Mouse (Mus musculus) liver, embryonic 12.5 days (tissue): ENCODE data around the gene Ntm. TPM values are rescaled to one million over a fixed set of nuclear protein-coding genes. Genes with fewer than 3 reads are reported as not detected.

ENCODE experiments used
- ATAC-seq: fragments of 200-750 bp; cut with Nextera tagmentation; 2 replicates; pipeline ENCODE4 v1.8.0; 2017; ENCODE audit warnings: moderate number of reproducible peaks, mild to moderate bottlenecking, moderate library complexity
- H3K27ac ChIP-seq: fragments of 300-500 bp; sonication (generic); 2 replicates; pipeline ENCODE4 v1.5.1; 2016; ENCODE audit warnings: mild to moderate bottlenecking
- H3K27me3 ChIP-seq: fragments of 300-500 bp; sonication (generic); replicated peaks from 2 replicates; pipeline ENCODE4 v1.6.1; 2016; ENCODE audit warnings: mild to moderate bottlenecking, moderate library complexity
- H3K36me3 ChIP-seq: fragments of 300-500 bp; sonication (generic); 2 replicates; pipeline ENCODE4 v1.6.1; 2016; ENCODE audit warnings: mild to moderate bottlenecking, moderate library complexity
- H3K4me1 ChIP-seq: fragments of 300-500 bp; sonication (generic); 2 replicates; pipeline ENCODE4 v1.6.1; 2016
- H3K4me2 ChIP-seq: fragments of 300-500 bp; sonication (generic); 2 replicates; pipeline ENCODE4 v1.6.1; 2016; ENCODE audit warnings: mild to moderate bottlenecking, moderate library complexity
- H3K4me3 ChIP-seq: fragments of 300-500 bp; sonication (generic); 2 replicates; pipeline ENCODE4 v1.5.1; 2016; ENCODE audit warnings: mild to moderate bottlenecking, moderate library complexity
- H3K9ac ChIP-seq: fragments of 300-500 bp; sonication (generic); 2 replicates; pipeline ENCODE4 v1.6.1; 2016; ENCODE audit warnings: mild to moderate bottlenecking, moderate library complexity
- H3K9me3 ChIP-seq: fragments of 300-500 bp; sonication (generic); replicated peaks from 2 replicates; pipeline ENCODE4 v1.6.1; 2016; ENCODE audit warnings: mild to moderate bottlenecking, moderate library complexity
- WGBS: fragments of 180-500 bp; shearing (Covaris S2); methylation state at CpG from one replicate; pipeline ENCODE4 v1.1.7; 2016; ENCODE audit not compliant: insufficient replicate concordance; 5-methylcytosine and 5-hydroxymethylcytosine counted together
- polyA plus RNA-seq: library from polyadenylated mRNA; unstranded; fragments of >200 nt; fragmentation: Nextera tagmentation; extraction: Ambion mirVana; gene quantifications from 2 replicates; pipeline ENCODE4 v1.2.1, GENCODE M21; 2016

Gene Ntm
- polyA plus RNA-seq, 1 experiment from 2014 or later, result 1.7 TPM

GRCm38 (mm10) chr9:29827240-29827660 lies 135.7 kb downstream of the Ntm start:
- Histone ChIP-seq H3K27me3 (no peaks in the 10 kb centered on the region), H3K36me3 (no peaks in the 10 kb centered on the region), H3K9me3 (no peaks in the 10 kb centered on the region), H3K9ac (no peak overlapping the region), H3K27ac (no peak overlapping the region), H3K4me3 (no peak overlapping the region), H3K4me2 (no peak overlapping the region), H3K4me1 (no peaks in the 10 kb centered on the region)
- 30% methylated on average over 5 of the region's 5 CpGs for WGBS
- ATAC-seq, result no peak

GRCm38 (mm10) chr9:29825236-29825635 lies 137.7 kb downstream of the Ntm start:
- H3K27ac ChIP-seq, result no peak overlapping the region
- H3K4me3 ChIP-seq, result no peak overlapping the region
- 73% methylated on average over 5 of the region's 5 CpGs for WGBS

GRCm38 (mm10) chr9:29823716-29824115 lies 139.2 kb downstream of the Ntm start:
- H3K4me1 ChIP-seq, result no peaks in the 10 kb centered on the region
- H3K36me3 ChIP-seq, result no peaks in the 10 kb centered on the region
- WGBS, result 72% methylated on average over 4 of the region's 4 CpGs
- no peak for ATAC-seq
- no peak overlapping the region for H3K27ac ChIP-seq
- no peak overlapping the region for H3K9ac ChIP-seq
- H3K9me3 ChIP-seq, result no peaks in the 10 kb centered on the region
- H3K4me3 ChIP-seq, result no peak overlapping the region
- no peaks in the 10 kb centered on the region for H3K27me3 ChIP-seq
- H3K4me2 ChIP-seq, result no peak overlapping the region

More at GRCm38 (mm10) chr9:29825236-29825635, 137.7 kb downstream of the Ntm start:
- H3K36me3 ChIP-seq, result no peaks in the 10 kb centered on the region
- no peak for ATAC-seq
- no peak overlapping the region for H3K9ac ChIP-seq
- no peaks in the 10 kb centered on the region for H3K27me3 ChIP-seq
- H3K4me2 ChIP-seq, result no peak overlapping the region
- no peaks in the 10 kb centered on the region for H3K9me3 ChIP-seq
- no peaks in the 10 kb centered on the region for H3K4me1 ChIP-seq

GRCm38 (mm10) chr9:29812685-29813084 lies 150.3 kb downstream of the Ntm start:
- no peak overlapping the region for H3K9ac ChIP-seq
- no peak for ATAC-seq
- H3K4me3 ChIP-seq, result no peak overlapping the region
- WGBS, result 65% methylated on average over 5 of the region's 5 CpGs
- no peaks in the 10 kb centered on the region for H3K36me3 ChIP-seq
- H3K4me2 ChIP-seq, result no peak overlapping the region
- no peak overlapping the region for H3K27ac ChIP-seq
- H3K9me3 ChIP-seq, result no peaks in the 10 kb centered on the region
- H3K27me3 ChIP-seq, result no peaks in the 10 kb centered on the region
- no peaks in the 10 kb centered on the region for H3K4me1 ChIP-seq

DNA sequence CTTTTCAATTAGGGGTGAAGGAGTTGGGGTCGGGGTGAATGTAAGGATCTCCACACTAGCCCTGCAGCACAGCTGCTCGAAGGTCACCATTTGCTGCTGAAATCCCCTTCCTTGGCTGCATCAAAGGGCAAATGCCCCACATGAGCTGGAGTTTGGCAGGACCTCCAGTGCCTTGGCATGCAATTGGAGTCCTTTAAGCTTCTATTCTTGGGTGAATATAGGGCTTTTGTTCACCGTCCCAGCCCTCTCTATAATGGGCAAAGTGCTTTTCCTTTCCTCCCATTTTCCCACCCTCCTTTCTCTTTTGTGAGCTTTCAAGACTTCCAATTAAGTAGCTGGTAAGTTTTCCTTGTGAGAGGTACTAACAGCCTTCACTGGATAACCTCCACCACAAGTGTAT lies 156.2 kb downstream of the Ntm start:
- Histone ChIP-seq H3K27me3 (no peaks in the 10 kb centered on the region), H3K4me1 (no peaks in the 10 kb centered on the region), H3K9me3 (no peaks in the 10 kb centered on the region), H3K9ac (no peak overlapping the region), H3K4me2 (no peak overlapping the region), H3K4me3 (no peak overlapping the region), H3K36me3 (no peaks in the 10 kb centered on the region), H3K27ac (no peak overlapping the region)
- ATAC-seq, result no peak
- WGBS, result 46% methylated on average over 3 of the region's 3 CpGs

DNA sequence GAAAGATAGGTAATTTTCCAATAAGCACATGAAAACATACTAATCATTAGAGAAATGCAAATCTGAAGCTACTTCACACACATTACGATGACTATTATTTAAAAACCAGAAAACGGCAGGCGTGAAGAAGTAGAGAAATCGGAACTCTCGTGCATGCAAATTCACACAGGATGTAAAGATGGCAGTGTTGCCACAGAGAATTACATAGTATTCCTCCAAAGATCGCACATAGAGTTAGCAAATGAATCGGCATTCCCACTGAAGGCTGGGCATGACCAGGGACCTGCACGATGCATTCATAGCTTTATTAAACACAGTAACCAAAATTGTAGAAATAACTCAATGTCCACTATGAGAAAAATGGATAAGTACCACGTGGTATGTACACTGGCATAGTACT lies 158.5 kb downstream of the Ntm start:
- H3K27ac ChIP-seq, result no peak overlapping the region
- H3K4me1 ChIP-seq, result no peaks in the 10 kb centered on the region
- H3K4me2 ChIP-seq, result no peak overlapping the region
- no peak overlapping the region for H3K9ac ChIP-seq
- no peaks in the 10 kb centered on the region for H3K9me3 ChIP-seq
- no peaks in the 10 kb centered on the region for H3K27me3 ChIP-seq
- WGBS, result 77% methylated on average over 9 of the region's 9 CpGs
- H3K36me3 ChIP-seq, result no peaks in the 10 kb centered on the region
- H3K4me3 ChIP-seq, result no peak overlapping the region
- no peak for ATAC-seq

DNA sequence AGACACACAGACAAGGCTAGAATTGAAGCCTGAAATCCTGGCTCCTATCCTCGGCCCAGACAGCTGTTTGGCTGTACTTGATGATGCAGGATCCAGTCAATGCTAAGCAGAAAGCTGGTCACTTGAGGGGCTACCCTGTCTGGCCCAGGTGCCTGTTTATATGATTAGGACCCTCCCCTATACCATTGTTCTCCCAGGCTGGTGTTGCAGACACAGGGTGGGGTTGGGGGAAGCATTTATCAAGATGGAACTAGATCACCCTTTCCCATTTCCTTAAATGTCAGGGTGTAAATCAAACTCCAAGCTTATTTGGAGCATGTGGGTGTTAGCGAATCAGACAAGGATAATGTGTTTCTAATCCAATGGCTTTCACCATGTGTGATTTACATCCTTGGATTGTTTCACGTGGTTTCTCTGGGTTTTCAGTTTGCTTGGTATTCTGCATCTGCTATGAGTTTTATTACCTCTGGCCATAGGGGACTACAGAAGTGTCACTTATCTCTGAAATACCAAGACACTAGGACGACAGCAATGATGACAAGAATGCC lies 159.1 kb downstream of the Ntm start:
- H3K4me3 ChIP-seq, result no peak overlapping the region
- H3K9me3 ChIP-seq, result no peaks in the 10 kb centered on the region
- no peak overlapping the region for H3K27ac ChIP-seq
- no peak for ATAC-seq
- no peaks in the 10 kb centered on the region for H3K36me3 ChIP-seq
- no peaks in the 10 kb centered on the region for H3K27me3 ChIP-seq
- H3K4me2 ChIP-seq, result no peak overlapping the region
- no peak overlapping the region for H3K9ac ChIP-seq
- 52% methylated on average over 4 of the region's 4 CpGs for WGBS
- H3K4me1 ChIP-seq, result no peaks in the 10 kb centered on the region

- 46% methylated on average over 12 of the region's 12 CpGs for WGBS
- Histone ChIP-seq H3K4me1 (no peaks in the 10 kb centered on the region), H3K9ac (no peak overlapping the region), H3K27me3 (no peaks in the 10 kb centered on the region), H3K4me2 (no peak overlapping the region), H3K36me3 (no peaks in the 10 kb centered on the region), H3K4me3 (no peak overlapping the region), H3K9me3 (no peaks in the 10 kb centered on the region), H3K27ac (no peak overlapping the region)
- no peak for ATAC-seq
Measured at GRCm38 (mm10) chr9:29802990-29803737, 159.8 kb downstream of the Ntm start.

- Histone ChIP-seq H3K9ac (no peak overlapping the region), H3K4me2 (no peak overlapping the region), H3K27me3 (no peaks in the 10 kb centered on the region), H3K36me3 (no peaks in the 10 kb centered on the region), H3K27ac (no peak overlapping the region), H3K4me3 (no peak overlapping the region), H3K9me3 (no peaks in the 10 kb centered on the region), H3K4me1 (no peaks in the 10 kb centered on the region)
- 60% methylated on average over 12 of the region's 12 CpGs for WGBS
- ATAC-seq, result no peak
Measured at GRCm38 (mm10) chr9:29802071-29802705, 160.8 kb downstream of the Ntm start.

DNA sequence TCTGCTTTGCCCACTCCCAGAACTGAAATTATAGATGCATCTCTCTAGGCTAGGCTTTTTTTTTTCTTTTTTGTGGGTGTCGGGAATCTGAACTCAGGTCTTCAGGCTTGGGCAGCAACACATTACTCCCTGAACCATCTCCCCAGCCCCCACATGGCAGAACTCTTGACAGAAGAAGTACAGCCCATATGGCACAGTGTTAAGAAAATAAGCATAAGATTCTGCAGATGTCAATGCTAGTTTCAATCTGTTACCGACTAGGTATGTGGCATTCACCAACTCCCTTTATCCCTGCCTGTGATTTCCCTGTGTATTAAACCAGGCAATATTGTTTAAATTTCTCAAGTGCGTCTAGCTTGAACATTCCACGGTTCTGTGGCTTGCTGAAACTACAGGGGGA lies 166.7 kb downstream of the Ntm start:
- no peak for ATAC-seq
- no peaks in the 10 kb centered on the region for H3K36me3 ChIP-seq
- WGBS, result 69% methylated on average over 4 of the region's 4 CpGs
- no peak overlapping the region for H3K4me2 ChIP-seq
- no peaks in the 10 kb centered on the region for H3K27me3 ChIP-seq
- no peak overlapping the region for H3K9ac ChIP-seq
- no peaks in the 10 kb centered on the region for H3K4me1 ChIP-seq
- no peak overlapping the region for H3K4me3 ChIP-seq
- no peaks in the 10 kb centered on the region for H3K9me3 ChIP-seq
- H3K27ac ChIP-seq, result no peak overlapping the region

DNA sequence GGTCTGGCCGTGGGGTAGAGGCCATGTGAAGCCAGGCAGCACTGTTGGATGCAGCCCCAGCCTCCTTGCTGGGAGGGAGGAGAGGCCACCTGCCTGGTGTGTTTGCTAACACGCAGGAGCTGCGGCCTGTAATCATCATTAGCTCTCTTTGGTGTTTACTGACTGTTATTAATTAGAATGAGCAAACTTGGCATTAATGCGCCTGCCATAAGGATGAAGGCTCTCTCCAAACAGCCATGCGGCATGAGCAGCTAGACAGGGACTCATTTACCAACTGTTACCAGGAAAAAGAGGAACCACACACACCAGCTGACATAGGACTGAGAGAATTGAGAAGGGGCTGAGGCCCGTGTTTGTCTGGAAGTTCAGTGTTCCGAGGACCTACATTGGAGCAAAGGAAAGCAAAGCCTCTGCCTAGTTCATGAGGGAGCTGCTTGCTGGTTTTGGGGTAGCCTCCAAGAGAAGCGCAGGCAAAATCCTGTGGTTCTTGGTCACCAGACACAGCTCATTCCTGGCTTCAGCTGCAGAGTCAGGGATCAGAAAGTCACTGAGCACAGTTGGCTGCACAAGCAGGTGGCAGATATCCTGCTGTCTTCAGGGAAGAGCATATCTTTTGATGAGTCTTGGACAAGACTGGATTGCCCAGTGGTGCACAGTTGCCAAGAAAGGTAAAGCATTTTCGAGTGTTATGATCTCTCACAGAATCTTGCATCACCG lies 171.6 kb downstream of the Ntm start:
- no peaks in the 10 kb centered on the region for H3K27me3 ChIP-seq
- no peak overlapping the region for H3K4me3 ChIP-seq
- no peaks in the 10 kb centered on the region for H3K4me1 ChIP-seq
- WGBS, result 49% methylated on average over 10 of the region's 10 CpGs
- ATAC-seq, result no peak
- no peaks in the 10 kb centered on the region for H3K9me3 ChIP-seq
- no peaks in the 10 kb centered on the region for H3K36me3 ChIP-seq
- no peak overlapping the region for H3K9ac ChIP-seq
- no peak overlapping the region for H3K27ac ChIP-seq
- no peak overlapping the region for H3K4me2 ChIP-seq

DNA sequence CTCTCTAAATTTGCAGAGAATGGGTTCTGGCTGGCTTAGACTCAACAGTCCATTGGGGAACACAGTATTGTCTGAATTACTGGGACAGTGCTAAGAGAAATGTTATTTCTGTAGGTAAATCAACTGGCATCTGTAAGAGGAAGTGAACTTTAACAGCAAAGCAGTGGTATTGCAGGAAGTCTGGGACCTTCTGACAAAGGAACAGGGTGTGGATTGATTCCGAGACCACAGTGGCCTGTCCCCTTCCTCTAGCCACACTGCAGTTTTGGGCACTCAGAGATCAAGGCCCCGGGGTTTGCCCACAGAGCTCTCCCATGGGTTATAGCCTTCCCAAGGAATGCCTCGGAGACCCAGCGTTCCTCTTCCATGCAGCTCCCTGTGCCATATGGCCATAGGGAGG lies 172.9 kb downstream of the Ntm start:
- H3K9ac ChIP-seq, result no peak overlapping the region
- no peak for ATAC-seq
- no peaks in the 10 kb centered on the region for H3K9me3 ChIP-seq
- no peak overlapping the region for H3K4me3 ChIP-seq
- no peak overlapping the region for H3K4me2 ChIP-seq
- H3K4me1 ChIP-seq, result no peaks in the 10 kb centered on the region
- H3K36me3 ChIP-seq, result no peaks in the 10 kb centered on the region
- 6% methylated on average over 4 of the region's 4 CpGs for WGBS
- no peak overlapping the region for H3K27ac ChIP-seq
- no peaks in the 10 kb centered on the region for H3K27me3 ChIP-seq
